Mouse (Mus musculus) C2C12 (cell line): ENCODE results near the gene Tmem262.

ENCODE experiments used
- CEBPB ChIP-seq: IDR thresholded peaks from one replicate; pipeline ENCODE4 v1.6.1; 2011; ENCODE audit warnings: low read depth, mild to moderate bottlenecking, control low read depth, moderate library complexity
- CTCF ChIP-seq: IDR thresholded peaks from one replicate; pipeline ENCODE4 v1.5.1; 2011; ENCODE audit not compliant: control insufficient read depth, insufficient read depth, insufficient read length
- MAX ChIP-seq: IDR thresholded peaks from one replicate; pipeline ENCODE4 v1.6.1; 2011; ENCODE audit warnings: mild to moderate bottlenecking, control low read depth
- MYOD1 ChIP-seq: IDR thresholded peaks from one replicate; pipeline ENCODE4 v1.6.1; 2011; ENCODE audit warnings: low read depth; ENCODE audit not compliant: control insufficient read depth, insufficient read length
- MYOG ChIP-seq: IDR thresholded peaks from one replicate; pipeline ENCODE4 v1.6.1; 2011; ENCODE audit not compliant: control insufficient read depth, insufficient read length; ENCODE audit errors: extremely low read depth
- USF1 ChIP-seq: IDR thresholded peaks from one replicate; pipeline ENCODE4 v1.6.1; 2011; ENCODE audit warnings: low read depth, mild to moderate bottlenecking, control low read depth, moderate library complexity

- TF ChIP-seq CTCF, result no peak
- TF ChIP-seq USF1, result no peak
- no peak for TF ChIP-seq MAX
- TF ChIP-seq CEBPB, result no peak
- TF ChIP-seq MYOD1, result no peak
- no peak for TF ChIP-seq MYOG
Measured at GRCm38 (mm10) chr19:6088841-6089240, 9.0 kb downstream of the Tmem262 start.
